Mouse (Mus musculus): ENCODE measurements around the gene Noct. TPM values are rescaled to one million over a fixed set of nuclear protein-coding genes. Genes with fewer than 3 reads are reported as not detected.

Noct gene
- polyA plus RNA-seq, 1 experiment from 2014 or later: 36.1 TPM

DNA sequence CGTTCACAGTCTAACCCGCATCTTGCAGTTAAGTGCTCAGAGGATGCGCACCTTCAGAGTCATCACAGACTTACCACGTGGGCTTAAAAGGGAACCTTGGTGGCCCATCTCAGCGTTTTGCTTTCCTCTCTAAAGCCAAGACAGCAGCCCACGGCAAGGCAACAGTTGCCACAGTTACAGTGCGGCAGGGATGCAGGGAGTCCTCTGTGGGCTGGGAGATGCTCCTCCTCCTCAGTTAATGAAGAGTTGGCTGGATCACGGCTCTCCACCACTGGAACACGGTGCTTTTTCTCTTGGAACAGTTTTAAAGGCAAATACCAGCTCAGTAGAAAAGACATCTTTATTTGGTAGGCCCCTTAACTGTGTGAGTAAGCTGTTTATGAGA lies 4.6 kb downstream of the Noct start:
- no peak for TF ChIP-seq CTCF (IDR thresholded peaks at IDR 0.05)
- H3K27me3 ChIP-seq: no peaks in the 10 kb centered on the region
- in situ Hi-C loops (cut with MboI; ENCODE audit: low pct_unique_long_range_greater_than_20kb): no loop called here
- CTCF ChIA-PET: interaction anchor here (0.7 to 2.0 kb wide), 4 partner anchors 10 to 125 kb away, joined by 3 to 8 read pairs (median 3); no protein-coding TSS in a partner anchor
- ATAC-seq: no peak
- DNase-seq (ENCODE audit: low read depth, low spot score): no peak
- POLR2A ChIA-PET: interaction anchor here (1.8 kb wide), 1 partner anchor 34 kb away, joined by 5 read pairs; no protein-coding TSS in a partner anchor

- ATAC-seq (no peak), DNase-seq (ENCODE audit: low read depth, low spot score) (no peak)
- POLR2A ChIA-PET: interaction anchor here (1.8 kb wide), 1 partner anchor 35 kb away, joined by 5 read pairs; no protein-coding TSS in a partner anchor
- CTCF ChIA-PET: interaction anchor here (1.0 to 2.0 kb wide), 3 partner anchors 9 to 122 kb away, joined by 3 to 8 read pairs (median 3); no protein-coding TSS in a partner anchor
- in situ Hi-C loops (cut with MboI; ENCODE audit: low pct_unique_long_range_greater_than_20kb): no loop called here
- TF ChIP-seq CTCF (IDR thresholded peaks at IDR 0.05): no peak
- no peaks in the 10 kb centered on the region for H3K27me3 ChIP-seq
These were observed 5.0 kb downstream of the Noct start for GRCm38 (mm10) chr3:51229226-51229625.

GRCm38 (mm10) chr3:51230146-51230835 lies 6.0 kb downstream of the Noct start:
- ChIA-PET CTCF (interaction anchor here (1.0 to 8.5 kb wide), 4 partner anchors 21 to 135 kb away, joined by 3 to 127 read pairs (median 4); no protein-coding TSS in a partner anchor), POLR2A (interaction anchor here (0.5 to 1.8 kb wide), 3 partner anchors 19 to 89 kb away, joined by 3 to 5 read pairs (median 4); no protein-coding TSS in a partner anchor)
- ATAC-seq (no peak), DNase-seq (ENCODE audit: low read depth, low spot score) (no peak)
- in situ Hi-C loops (cut with MboI; ENCODE audit: low pct_unique_long_range_greater_than_20kb): loop anchor here (10.0 kb wide), 1 partner anchor 125 kb away; no protein-coding TSS in a partner anchor
- TF ChIP-seq CTCF (IDR thresholded peaks at IDR 0.05): no peak
- no peaks in the 10 kb centered on the region for H3K27me3 ChIP-seq

GRCm38 (mm10) chr3:51230886-51231285 lies 6.6 kb downstream of the Noct start:
- ATAC-seq: no peak
- CTCF ChIA-PET: interaction anchor here (0.6 to 8.5 kb wide), 6 partner anchors 8 to 58 kb away, joined by 3 to 127 read pairs (median 4); partner anchors contain the start of gene Noct

GRCm38 (mm10) chr3:51231499-51231898 lies 7.3 kb downstream of the Noct start:
- no peak for ATAC-seq
- no peak for DNase-seq (ENCODE audit: low read depth, low spot score)
- in situ Hi-C loops (cut with MboI; ENCODE audit: low pct_unique_long_range_greater_than_20kb): loop anchor here (10.0 kb wide), 1 partner anchor 123 kb away; no protein-coding TSS in a partner anchor
- TF ChIP-seq CTCF (IDR thresholded peaks at IDR 0.05): no peak
- no peaks in the 10 kb centered on the region for H3K27me3 ChIP-seq
- ChIA-PET POLR2A (interaction anchor here (0.8 kb wide), 1 partner anchor 131 kb away, joined by 8 read pairs; no protein-coding TSS in a partner anchor), CTCF (interaction anchor here (0.6 to 8.5 kb wide), 5 partner anchors 8 to 57 kb away, joined by 3 to 127 read pairs (median 6); partner anchors contain the start of gene Noct)

More at GRCm38 (mm10) chr3:51230886-51231285, 6.6 kb downstream of the Noct start:
- POLR2A ChIA-PET: interaction anchor here (0.7 kb wide), 1 partner anchor 19 kb away, joined by 4 read pairs; no protein-coding TSS in a partner anchor
- no peaks in the 10 kb centered on the region for H3K27me3 ChIP-seq
- in situ Hi-C loops (cut with MboI; ENCODE audit: low pct_unique_long_range_greater_than_20kb): loop anchor here (10.0 kb wide), 1 partner anchor 124 kb away; no protein-coding TSS in a partner anchor
- no peak for TF ChIP-seq CTCF (IDR thresholded peaks at IDR 0.05)
- no peak for DNase-seq (ENCODE audit: low read depth, low spot score)

DNA sequence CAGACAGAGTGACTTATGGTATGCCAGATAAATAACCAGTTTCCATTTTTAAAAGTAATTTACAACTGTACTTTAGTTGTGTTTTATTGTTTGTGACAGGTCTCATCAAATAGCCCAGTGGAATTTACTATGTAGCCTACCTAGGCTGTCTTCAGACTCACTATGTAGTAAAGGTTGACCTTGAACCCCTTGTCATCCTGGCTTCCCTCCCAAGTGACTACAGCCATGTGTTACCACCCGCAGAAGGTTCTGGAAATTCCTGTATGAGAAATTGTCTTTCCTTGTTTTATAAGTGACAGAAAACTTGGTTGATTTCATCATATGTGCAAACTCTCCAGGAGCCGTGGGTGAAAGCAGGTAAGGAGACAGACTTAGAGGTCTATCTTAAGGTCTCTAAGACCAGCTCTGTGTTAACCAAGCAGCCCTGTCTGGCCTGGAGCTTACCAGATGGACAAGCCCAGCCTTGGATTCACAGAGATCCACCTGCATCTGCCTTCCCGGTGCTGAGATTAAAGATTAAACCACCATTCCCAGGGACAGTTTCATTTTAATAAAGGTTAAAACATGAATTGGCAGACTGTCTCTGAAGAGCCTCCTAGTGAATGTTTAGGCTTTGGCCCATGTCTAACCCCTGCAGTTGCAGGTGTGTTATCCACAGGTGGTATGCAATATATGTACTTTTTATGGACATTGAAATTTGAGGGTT lies 8.1 kb downstream of the Noct start:
- ATAC-seq: no peak
- ChIA-PET POLR2A (no interaction called here), CTCF (interaction anchor here (1.2 to 8.5 kb wide), 3 partner anchors 9 to 121 kb away, joined by 3 to 127 read pairs (median 6); partner anchors contain the start of gene Noct)
- no peak for TF ChIP-seq CTCF (IDR thresholded peaks at IDR 0.05)
- in situ Hi-C loops (cut with MboI; ENCODE audit: low pct_unique_long_range_greater_than_20kb): loop anchor here (10.0 kb wide), 1 partner anchor 122 kb away; no protein-coding TSS in a partner anchor
- no peaks in the 10 kb centered on the region for H3K27me3 ChIP-seq
- DNase-seq (ENCODE audit: low read depth, low spot score): no peak

GRCm38 (mm10) chr3:51233474-51233873 lies 9.2 kb downstream of the Noct start:
- H3K27me3 ChIP-seq: no peaks in the 10 kb centered on the region
- peak; percentile 6 for ATAC-seq
- in situ Hi-C loops (cut with MboI; ENCODE audit: low pct_unique_long_range_greater_than_20kb): loop anchor here (10.0 kb wide), 1 partner anchor 121 kb away; no protein-coding TSS in a partner anchor
- TF ChIP-seq CTCF (IDR thresholded peaks at IDR 0.05): no peak
- CTCF ChIA-PET: interaction anchor here (0.9 to 8.5 kb wide), 10 partner anchors 17 to 142 kb away, joined by 3 to 127 read pairs (median 6); no protein-coding TSS in a partner anchor
- no peak for DNase-seq (ENCODE audit: low read depth, low spot score)
- POLR2A ChIA-PET: no interaction called here

GRCm38 (mm10) chr3:51233918-51234751 lies 9.9 kb downstream of the Noct start:
- peak; percentile 85 for ATAC-seq
- peak; percentile 67 for DNase-seq (ENCODE audit: low read depth, low spot score)
- peak; percentile 94 for TF ChIP-seq CTCF (IDR thresholded peaks at IDR 0.05)
- in situ Hi-C loops (cut with MboI; ENCODE audit: low pct_unique_long_range_greater_than_20kb): loop anchor here (10.0 kb wide), 1 partner anchor 121 kb away; no protein-coding TSS in a partner anchor
- ChIA-PET POLR2A (interaction anchor here (0.8 to 1.4 kb wide), 4 partner anchors 10 to 42 kb away, joined by 3 to 6 read pairs (median 4); partner anchors contain the start of gene Noct), CTCF (interaction anchor here (0.6 to 8.5 kb wide), 39 partner anchors 10 to 177 kb away, joined by 3 to 127 read pairs (median 6); partner anchors contain the start of genes Ndufc1 and Noct)
- no peaks in the 10 kb centered on the region for H3K27me3 ChIP-seq

DNA sequence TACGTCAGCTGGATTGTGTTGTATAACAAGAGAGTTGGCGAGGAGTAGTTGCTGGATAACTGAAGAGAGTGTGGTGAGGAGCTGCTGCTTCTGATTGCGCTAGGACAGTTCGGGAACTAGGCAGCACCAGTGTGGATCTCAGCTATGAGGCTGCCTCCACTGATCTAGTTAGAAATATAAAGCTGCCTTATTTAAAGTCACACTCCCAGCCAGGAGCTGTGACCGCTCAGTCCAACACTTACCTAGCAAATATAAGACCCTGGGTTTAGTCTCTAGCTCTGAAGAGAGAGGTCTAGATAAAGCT lies 10.5 kb downstream of the Noct start:
- POLR2A ChIA-PET: interaction anchor here (0.8 to 1.4 kb wide), 4 partner anchors 11 to 41 kb away, joined by 3 to 6 read pairs (median 4); partner anchors contain the start of gene Noct
- ATAC-seq (no peak), DNase-seq (ENCODE audit: low read depth, low spot score) (no peak)
- no peak for TF ChIP-seq CTCF (IDR thresholded peaks at IDR 0.05)
- CTCF ChIA-PET: interaction anchor here (0.9 to 8.5 kb wide), 35 partner anchors 10 to 177 kb away, joined by 3 to 127 read pairs (median 6); partner anchors contain the start of genes Ndufc1 and Noct
- H3K27me3 ChIP-seq: no peaks in the 10 kb centered on the region
- in situ Hi-C loops (cut with MboI; ENCODE audit: low pct_unique_long_range_greater_than_20kb): loop anchor here (10.0 kb wide), 1 partner anchor 120 kb away; no protein-coding TSS in a partner anchor
